Mouse (Mus musculus) forebrain, embryonic 13.5 days (tissue): ENCODE measurements at regions not wholly inside any gene's neighbourhood (a gene's known extent, or its start where the extent isn't known, plus 50 kb on each side); places are given as distances from the start of the nearest gene placed in this dataset.

Experiments
- ATAC-seq: fragments of 200-750 bp; cut with Nextera tagmentation; 2 replicates; pipeline ENCODE4 v1.8.0; 2017
- H3K27ac ChIP-seq: fragments of 300-500 bp; sonication (generic); 2 replicates; pipeline ENCODE4 v1.5.1; 2015; ENCODE audit warnings: inconsistent platforms, mild to moderate bottlenecking, moderate library complexity
- H3K27me3 ChIP-seq: fragments of 300-500 bp; sonication (generic); 2 replicates; pipeline ENCODE4 v1.6.1; 2015; ENCODE audit warnings: mild to moderate bottlenecking, inconsistent platforms
- H3K36me3 ChIP-seq: fragments of 300-500 bp; sonication (generic); 2 replicates; pipeline ENCODE4 v1.6.1; 2015; ENCODE audit warnings: mild to moderate bottlenecking, inconsistent platforms; ENCODE audit not compliant: poor library complexity, severe bottlenecking
- H3K4me1 ChIP-seq: fragments of 300-500 bp; sonication (generic); 2 replicates; pipeline ENCODE4 v1.6.1; 2015; ENCODE audit warnings: inconsistent platforms
- H3K4me2 ChIP-seq: fragments of 300-500 bp; sonication (generic); 2 replicates; pipeline ENCODE4 v1.6.1; 2015; ENCODE audit warnings: inconsistent platforms, mild to moderate bottlenecking, moderate library complexity
- H3K4me3 ChIP-seq: fragments of 300-500 bp; sonication (generic); 2 replicates; pipeline ENCODE4 v1.5.1; 2015; ENCODE audit warnings: mild to moderate bottlenecking, inconsistent platforms
- H3K9ac ChIP-seq: fragments of 300-500 bp; sonication (generic); 2 replicates; pipeline ENCODE4 v1.6.1; 2015; ENCODE audit warnings: mild to moderate bottlenecking, inconsistent platforms
- H3K9me3 ChIP-seq: fragments of 300-500 bp; sonication (generic); replicated peaks from 2 replicates; pipeline ENCODE4 v1.6.1; 2016; ENCODE audit warnings: inconsistent platforms
- WGBS: fragments of 180-500 bp; shearing (Covaris S2); methylation state at CpG from one replicate; pipeline ENCODE4 v1.1.7; 2015; 5-methylcytosine and 5-hydroxymethylcytosine counted together

- no peak for ATAC-seq
- no peak overlapping the region for H3K9ac ChIP-seq
- H3K27ac ChIP-seq = no peak overlapping the region
- H3K4me2 ChIP-seq = no peak overlapping the region
- H3K4me1 ChIP-seq = no peaks in the 10 kb centered on the region
- 62% methylated on average over 7 of the region's 7 CpGs for WGBS
- H3K27me3 ChIP-seq = 0 out of 2 replicates have a peak, but pooled peaks cover 4% of the 10 kb centered on the region
- H3K4me3 ChIP-seq = no peak overlapping the region
- no peaks in the 10 kb centered on the region for H3K9me3 ChIP-seq
- no peaks in the 10 kb centered on the region for H3K36me3 ChIP-seq
Measured at GRCm38 (mm10) chr5:133267887-133268286, 724.7 kb upstream of the Auts2 start.

GRCm38 (mm10) chr5:133267356-133267755 is 724.2 kb upstream of the Auts2 start:
- WGBS = 83% methylated on average over 2 of the region's 2 CpGs

GRCm38 (mm10) chr5:133264976-133265375 is 721.8 kb upstream of the Auts2 start:
- Histone ChIP-seq H3K27ac (no peak overlapping the region), H3K9ac (no peak overlapping the region), H3K36me3 (no peaks in the 10 kb centered on the region), H3K4me2 (no peak overlapping the region), H3K4me1 (no peaks in the 10 kb centered on the region), H3K9me3 (no peaks in the 10 kb centered on the region), H3K4me3 (no peak overlapping the region), H3K27me3 (no peaks in the 10 kb centered on the region)
- ATAC-seq = no peak
- 59% methylated on average over 7 of the region's 7 CpGs for WGBS

More at GRCm38 (mm10) chr5:133267356-133267755, 724.2 kb upstream of the Auts2 start:
- Histone ChIP-seq H3K4me2 (no peak overlapping the region), H3K36me3 (no peaks in the 10 kb centered on the region), H3K9ac (no peak overlapping the region), H3K9me3 (no peaks in the 10 kb centered on the region), H3K27me3 (0 out of 2 replicates have a peak, but pooled peaks cover 4% of the 10 kb centered on the region), H3K27ac (no peak overlapping the region), H3K4me3 (no peak overlapping the region), H3K4me1 (no peaks in the 10 kb centered on the region)
- no peak for ATAC-seq

- ATAC-seq = no peak
- no peak overlapping the region for H3K4me3 ChIP-seq
- H3K36me3 ChIP-seq = no peaks in the 10 kb centered on the region
- no peaks in the 10 kb centered on the region for H3K4me1 ChIP-seq
- no peak overlapping the region for H3K4me2 ChIP-seq
- WGBS = 42% methylated on average over 3 of the region's 3 CpGs
- no peak overlapping the region for H3K27ac ChIP-seq
- no peaks in the 10 kb centered on the region for H3K27me3 ChIP-seq
- no peaks in the 10 kb centered on the region for H3K9me3 ChIP-seq
- H3K9ac ChIP-seq = no peak overlapping the region
Measured at GRCm38 (mm10) chr5:133218801-133219200, 675.7 kb upstream of the Auts2 start.

- 91% methylated on average over 1 of the region's 1 CpGs for WGBS
- no peaks in the 10 kb centered on the region for H3K4me1 ChIP-seq
- H3K4me3 ChIP-seq = no peak overlapping the region
Measured at GRCm38 (mm10) chr5:133198546-133198945, 655.4 kb upstream of the Auts2 start.

GRCm38 (mm10) chr5:133189798-133190571 is 646.8 kb upstream of the Auts2 start:
- no peaks in the 10 kb centered on the region for H3K27me3 ChIP-seq
- no peaks in the 10 kb centered on the region for H3K4me1 ChIP-seq
- H3K27ac ChIP-seq = no peak overlapping the region
- H3K36me3 ChIP-seq = no peaks in the 10 kb centered on the region
- ATAC-seq = no peak
- no peak overlapping the region for H3K4me2 ChIP-seq
- no peaks in the 10 kb centered on the region for H3K9me3 ChIP-seq
- H3K9ac ChIP-seq = no peak overlapping the region
- 92% methylated on average over 8 of the region's 8 CpGs for WGBS
- no peak overlapping the region for H3K4me3 ChIP-seq

More at GRCm38 (mm10) chr5:133198546-133198945, 655.4 kb upstream of the Auts2 start:
- Histone ChIP-seq H3K9ac (no peak overlapping the region), H3K27me3 (no peaks in the 10 kb centered on the region), H3K9me3 (no peaks in the 10 kb centered on the region), H3K36me3 (no peaks in the 10 kb centered on the region), H3K27ac (no peak overlapping the region), H3K4me2 (no peak overlapping the region)
- ATAC-seq = no peak

GRCm38 (mm10) chr5:133175636-133176035 is 632.5 kb upstream of the Auts2 start:
- WGBS = 77% methylated on average over 6 of the region's 6 CpGs
- H3K27ac ChIP-seq = no peak overlapping the region
- H3K9ac ChIP-seq = no peak overlapping the region
- H3K36me3 ChIP-seq = no peaks in the 10 kb centered on the region
- H3K4me3 ChIP-seq = no peak overlapping the region
- H3K27me3 ChIP-seq = no peaks in the 10 kb centered on the region
- no peaks in the 10 kb centered on the region for H3K9me3 ChIP-seq
- peak; percentile 61; the same call in 1 of the 2 replicates for ATAC-seq
- no peak overlapping the region for H3K4me2 ChIP-seq
- H3K4me1 ChIP-seq = peaks cover 17% of the 10 kb centered on the region

GRCm38 (mm10) chr5:133173155-133173723 is 630.1 kb upstream of the Auts2 start:
- WGBS = 43% methylated on average over 6 of the region's 6 CpGs
- peaks cover 17% of the 10 kb centered on the region for H3K4me1 ChIP-seq
- ATAC-seq = peak; percentile 27; the same call in 1 of the 2 replicates
- H3K27ac ChIP-seq = peak overlapping the region; percentile 31; the same call in 1 of the 2 replicates
- H3K4me2 ChIP-seq = no peak overlapping the region
- no peak overlapping the region for H3K9ac ChIP-seq
- no peaks in the 10 kb centered on the region for H3K27me3 ChIP-seq
- no peaks in the 10 kb centered on the region for H3K9me3 ChIP-seq
- H3K4me3 ChIP-seq = no peak overlapping the region
- no peaks in the 10 kb centered on the region for H3K36me3 ChIP-seq

GRCm38 (mm10) chr5:133172686-133173085 is 629.5 kb upstream of the Auts2 start:
- no peak for ATAC-seq
- 84% methylated on average over 4 of the region's 4 CpGs for WGBS

GRCm38 (mm10) chr5:133171266-133171665 is 628.1 kb upstream of the Auts2 start:
- H3K9ac ChIP-seq = no peak overlapping the region
- 34% methylated on average over 1 of the region's 1 CpGs for WGBS
- no peak overlapping the region for H3K27ac ChIP-seq
- H3K4me2 ChIP-seq = no peak overlapping the region
- H3K36me3 ChIP-seq = no peaks in the 10 kb centered on the region
- H3K9me3 ChIP-seq = no peaks in the 10 kb centered on the region
- no peak for ATAC-seq
- H3K4me1 ChIP-seq = peaks cover 27% of the 10 kb centered on the region
- no peak overlapping the region for H3K4me3 ChIP-seq
- no peaks in the 10 kb centered on the region for H3K27me3 ChIP-seq

More at GRCm38 (mm10) chr5:133172686-133173085, 629.5 kb upstream of the Auts2 start:
- no peak overlapping the region for H3K27ac ChIP-seq
- H3K4me3 ChIP-seq = no peak overlapping the region
- no peak overlapping the region for H3K4me2 ChIP-seq
- peaks cover 17% of the 10 kb centered on the region for H3K4me1 ChIP-seq
- H3K27me3 ChIP-seq = no peaks in the 10 kb centered on the region
- no peak overlapping the region for H3K9ac ChIP-seq
- H3K9me3 ChIP-seq = no peaks in the 10 kb centered on the region
- H3K36me3 ChIP-seq = no peaks in the 10 kb centered on the region

- H3K9me3 ChIP-seq = no peaks in the 10 kb centered on the region
- no peak overlapping the region for H3K4me3 ChIP-seq
- H3K9ac ChIP-seq = no peak overlapping the region
- 47% methylated on average over 2 of the region's 2 CpGs for WGBS
- H3K4me2 ChIP-seq = no peak overlapping the region
- H3K36me3 ChIP-seq = no peaks in the 10 kb centered on the region
- no peak overlapping the region for H3K27ac ChIP-seq
- no peaks in the 10 kb centered on the region for H3K27me3 ChIP-seq
- peaks cover 15% of the 10 kb centered on the region for H3K4me1 ChIP-seq
- ATAC-seq = no peak
Measured at GRCm38 (mm10) chr5:133167576-133167975, 624.4 kb upstream of the Auts2 start.

GRCm38 (mm10) chr5:133167001-133167461 is 623.9 kb upstream of the Auts2 start:
- WGBS = 37% methylated on average over 5 of the region's 5 CpGs
- Histone ChIP-seq H3K36me3 (no peaks in the 10 kb centered on the region), H3K9ac (no peak overlapping the region), H3K27me3 (no peaks in the 10 kb centered on the region), H3K4me1 (peaks cover 15% of the 10 kb centered on the region), H3K27ac (no peak overlapping the region), H3K9me3 (no peaks in the 10 kb centered on the region), H3K4me2 (no peak overlapping the region), H3K4me3 (no peak overlapping the region)
- no peak for ATAC-seq
